Mouse (Mus musculus): Measurements from ENCODE around the gene Tex261.
"Not testable (repeated sequence)": the region's sequence is repeated elsewhere in the genome, so short reads cannot be mapped to it uniquely, and the experiment has no call there.

The Tex261 gene

GRCm38 (mm10) chr6:83775638-83776293 lies at the start of gene Tex261:
TSS of gene Tex261 (minus strand) at chr6:83775813.
- DNase-seq = peak; percentile 77 to 79

GRCm38 (mm10) chr6:83821856-83822255 lies 46.2 kb upstream of the Tex261 start:
- DNase-seq = no peak

DNA sequence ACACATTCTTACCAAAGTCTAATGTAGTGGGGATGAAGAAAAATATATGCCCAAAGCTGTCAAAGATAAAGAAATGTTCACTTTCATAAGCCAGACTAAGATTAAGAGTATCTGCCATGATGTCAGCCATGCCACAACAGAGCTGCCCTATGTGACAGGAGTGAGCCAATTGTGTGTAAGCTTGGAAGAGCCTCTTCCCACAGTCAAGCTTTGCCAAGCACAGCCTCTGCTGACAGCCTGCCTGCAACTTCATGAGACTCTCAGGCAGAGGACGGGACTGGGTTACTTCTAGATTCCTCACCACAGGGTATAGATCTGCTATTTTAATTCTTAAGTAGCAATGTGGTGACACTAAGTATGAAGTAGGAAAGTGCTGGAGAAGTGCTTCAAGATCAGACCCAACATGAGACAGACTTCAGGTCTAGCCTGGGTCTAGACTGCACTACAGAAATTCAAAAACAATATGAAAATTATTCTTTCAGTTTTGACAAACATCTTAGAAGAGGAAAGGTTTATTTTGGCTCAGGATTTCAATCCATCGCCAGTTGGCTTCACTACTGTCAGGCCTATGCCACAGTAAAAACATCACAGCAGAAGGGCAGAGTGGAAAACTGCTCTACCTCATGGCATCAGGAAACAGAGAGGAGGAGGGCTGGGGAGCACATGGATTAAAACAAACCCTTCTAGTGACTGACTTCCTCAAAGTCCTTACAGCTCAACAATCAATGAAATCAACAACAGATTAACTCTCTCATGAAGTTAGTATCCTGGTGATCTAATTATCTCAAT lies 45.3 kb upstream of the Tex261 start:
- no peak for DNase-seq

- no peak for DNase-seq
Observed at GRCm38 (mm10) chr6:83818996-83819395, 43.4 kb upstream of the Tex261 start.

DNA sequence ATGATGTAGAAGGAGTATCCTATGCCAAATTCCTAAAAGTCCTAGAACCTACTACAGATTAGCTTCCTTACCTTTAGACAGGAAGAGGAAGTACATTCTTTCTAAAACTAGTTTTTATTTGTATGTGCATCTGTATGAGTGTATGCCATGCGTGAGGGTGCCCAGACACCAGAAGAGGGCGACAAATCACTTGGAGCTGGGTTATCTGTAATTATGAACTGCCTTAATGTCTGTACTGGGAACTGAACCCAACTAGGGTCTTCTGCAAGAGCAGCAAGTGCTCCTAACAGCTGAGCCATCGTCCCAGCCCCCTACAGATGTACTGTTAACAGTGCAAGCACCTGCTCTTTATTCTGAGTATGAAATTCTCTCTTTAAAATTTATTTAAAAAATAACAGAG lies 40.2 kb upstream of the Tex261 start:
- DNase-seq = no peak

DNA sequence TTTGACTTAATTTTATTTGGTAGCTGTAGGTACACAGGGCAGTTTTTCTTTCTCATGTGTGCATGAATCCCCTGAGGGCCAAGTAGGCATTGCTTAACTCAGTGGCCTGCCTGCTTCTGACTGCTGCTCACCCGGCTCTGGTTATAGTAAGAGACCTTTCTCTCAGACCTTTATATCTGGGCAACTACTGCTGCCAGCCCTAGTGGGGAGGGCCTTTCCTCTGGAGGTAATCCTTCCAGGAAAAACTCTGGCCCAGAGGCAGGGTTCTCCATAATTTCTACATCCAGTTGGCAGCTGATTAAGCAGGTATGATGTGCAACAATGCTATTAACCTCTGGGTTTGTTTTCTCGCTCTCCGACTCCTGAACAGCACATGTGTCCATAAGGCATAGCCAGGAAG lies 27.2 kb upstream of the Tex261 start:
- no peak for DNase-seq

GRCm38 (mm10) chr6:83802033-83802432 lies 26.4 kb upstream of the Tex261 start:
- no peak for DNase-seq

DNA sequence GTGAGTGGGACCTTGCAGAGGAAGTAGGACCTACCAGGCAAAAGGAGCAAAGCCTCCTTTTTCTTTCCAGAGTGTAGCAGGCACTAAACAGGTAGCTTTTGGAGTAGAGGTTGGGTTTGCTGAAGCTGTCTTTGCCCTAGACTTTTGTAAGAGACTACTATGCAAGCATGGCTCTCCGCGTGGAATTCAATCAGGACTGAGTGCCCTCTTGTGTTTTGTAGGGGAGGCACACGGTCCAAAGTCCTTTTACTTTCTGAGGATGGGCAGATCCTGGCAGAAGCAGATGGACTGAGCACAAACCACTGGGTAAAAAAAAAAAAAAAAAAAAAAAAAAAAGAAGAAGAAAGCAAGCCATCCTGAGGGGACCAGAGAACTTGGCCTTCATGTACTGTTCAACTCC lies 21.1 kb upstream of the Tex261 start:
- no peak for DNase-seq

- no peak for DNase-seq
Observed at GRCm38 (mm10) chr6:83795492-83795900, 19.9 kb upstream of the Tex261 start.

DNA sequence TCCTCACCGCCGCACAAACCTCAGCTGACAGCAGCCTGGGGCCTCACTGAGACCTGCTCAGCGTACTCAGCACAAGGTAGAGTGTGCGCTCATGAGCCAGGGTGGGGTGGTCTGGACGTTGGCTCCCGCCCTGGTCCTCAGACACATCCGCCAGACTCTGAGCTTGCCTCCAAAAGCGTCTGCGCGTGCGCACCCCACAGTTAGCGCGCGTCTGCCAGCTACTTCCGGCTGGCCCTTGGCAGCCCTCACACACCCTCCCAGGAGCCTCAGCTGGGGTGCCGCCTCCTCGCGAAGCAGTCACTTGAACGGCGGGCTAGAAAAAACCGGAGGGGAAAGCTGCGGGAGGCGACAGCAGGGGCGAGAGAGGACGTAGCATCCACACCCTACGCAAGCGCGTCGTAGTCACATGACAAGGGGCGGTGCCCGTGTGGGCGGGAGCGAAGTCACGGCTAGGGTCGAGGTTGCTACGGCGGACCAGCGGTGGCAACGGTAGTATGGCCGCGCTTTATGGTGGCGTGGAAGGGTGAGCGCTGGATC lies 19.2 kb upstream of the Tex261 start, which contains the start of gene Nagk:
Nagk (plus strand) TSS at position 223 of the 537 bp plus-strand sequence.
- DNase-seq = peak; percentile 95 to 96

- no peak for DNase-seq
Observed at GRCm38 (mm10) chr6:83791251-83791890, 15.8 kb upstream of the Tex261 start.

GRCm38 (mm10) chr6:83790533-83790932 lies 14.9 kb upstream of the Tex261 start:
- DNase-seq = not testable (repeated sequence)

DNA sequence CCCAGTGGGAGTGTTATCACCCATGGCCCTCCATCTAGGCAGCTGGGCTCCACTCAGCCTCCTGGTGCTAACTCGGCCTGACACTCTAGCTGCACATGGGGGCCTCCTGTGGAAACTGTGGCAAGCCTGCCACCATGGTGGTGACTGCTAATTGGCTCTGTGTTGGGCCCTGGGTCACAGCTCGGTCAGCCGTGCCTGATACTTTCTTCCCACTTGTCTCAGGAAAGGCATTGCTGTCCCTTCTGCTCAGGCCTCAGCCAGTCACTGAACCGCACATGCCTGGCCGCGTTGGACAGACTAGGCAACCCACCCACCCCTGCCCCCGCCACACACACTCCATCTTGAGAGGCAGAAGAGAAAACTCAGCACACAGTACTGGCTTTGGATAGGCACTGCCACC lies 12.9 kb upstream of the Tex261 start:
- DNase-seq = no peak

DNA sequence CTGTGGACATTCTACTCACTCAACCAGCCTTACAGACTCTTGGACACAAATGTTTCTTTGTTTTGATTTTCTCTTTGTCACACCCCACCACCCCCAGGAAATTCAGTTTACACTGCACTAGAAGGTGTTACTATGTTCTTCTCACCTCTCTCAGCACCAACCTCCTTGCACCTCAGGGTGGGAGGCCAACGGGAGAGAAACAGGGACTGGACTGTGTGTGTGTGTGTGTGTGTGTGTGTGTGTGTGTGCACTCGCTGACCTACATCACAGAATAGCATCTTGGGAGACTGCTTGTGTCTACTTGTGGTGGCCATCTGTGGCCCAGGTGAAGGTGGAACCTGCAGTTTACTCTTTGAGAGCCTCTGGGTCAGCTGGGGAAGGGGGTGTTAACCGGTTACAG lies 10.8 kb upstream of the Tex261 start:
- DNase-seq = no peak

DNA sequence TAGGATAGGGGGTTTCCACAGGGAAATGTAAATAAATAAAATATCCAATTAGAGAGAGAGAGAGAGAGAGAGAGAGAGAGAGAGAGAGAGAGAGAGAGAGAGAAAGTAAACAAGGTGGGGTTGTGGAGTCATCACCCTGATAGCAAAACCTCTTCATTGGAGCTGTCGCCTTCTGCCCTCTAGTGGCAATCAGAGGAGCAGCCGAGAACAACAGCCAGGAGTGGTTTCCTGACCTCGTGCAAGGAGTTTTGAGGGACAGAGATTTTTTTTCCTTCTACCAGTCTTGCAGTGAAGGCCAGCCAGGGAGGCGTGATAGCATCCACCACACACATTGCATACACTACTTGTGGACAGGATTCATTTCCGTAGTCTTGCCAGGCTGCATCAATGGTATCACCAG lies 3.4 kb upstream of the Tex261 start:
- DNase-seq = peak; percentile 29 to 36

DNA sequence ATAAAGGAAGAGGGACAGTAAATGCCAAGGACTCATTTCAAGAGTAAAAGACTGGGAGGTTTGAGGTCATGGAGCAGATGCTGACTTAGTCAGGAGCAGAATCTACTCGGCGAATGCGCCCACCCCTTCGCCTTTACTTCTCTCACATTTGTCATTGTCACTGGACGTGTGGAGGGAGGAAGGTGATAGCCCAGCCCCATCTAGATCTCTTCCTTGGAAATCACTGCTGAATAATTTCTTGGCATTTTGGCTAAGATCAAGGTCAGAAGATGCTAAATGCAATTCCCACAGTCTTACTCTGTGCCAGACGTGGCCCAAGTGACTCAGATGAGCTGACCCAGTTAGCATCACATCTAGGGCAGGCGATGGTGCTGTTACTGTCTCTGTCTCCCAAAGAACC lies 2.7 kb upstream of the Tex261 start:
- no peak for DNase-seq

- peak; percentile 21 to 46 for DNase-seq
Observed at GRCm38 (mm10) chr6:83774781-83775563, 641 bp downstream of the Tex261 start.

DNA sequence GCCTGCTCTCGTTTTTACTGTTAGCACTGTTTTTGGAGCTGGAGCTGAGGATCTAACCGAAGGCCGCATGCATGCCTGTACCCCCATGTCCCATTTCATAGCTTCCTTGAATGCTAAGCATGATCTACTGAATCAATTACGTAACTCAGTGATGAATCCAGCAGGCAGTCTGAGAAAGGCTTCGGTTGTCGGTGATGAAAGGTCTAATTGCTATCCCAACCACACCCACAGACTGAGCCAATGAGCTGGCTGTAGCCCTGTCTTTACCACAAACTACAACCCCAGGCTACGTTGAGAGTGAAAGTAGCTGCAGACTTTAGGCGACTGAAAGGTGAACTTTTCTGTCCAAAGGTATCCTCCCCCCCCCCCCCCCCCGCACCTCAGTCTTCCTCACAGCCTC lies 1.5 kb downstream of the Tex261 start:
- no peak for DNase-seq

- no peak for DNase-seq
Observed at GRCm38 (mm10) chr6:83768485-83768884, 7.1 kb downstream of the Tex261 start.

GRCm38 (mm10) chr6:83766982-83767381 lies 8.6 kb downstream of the Tex261 start:
- DNase-seq = no peak

DNA sequence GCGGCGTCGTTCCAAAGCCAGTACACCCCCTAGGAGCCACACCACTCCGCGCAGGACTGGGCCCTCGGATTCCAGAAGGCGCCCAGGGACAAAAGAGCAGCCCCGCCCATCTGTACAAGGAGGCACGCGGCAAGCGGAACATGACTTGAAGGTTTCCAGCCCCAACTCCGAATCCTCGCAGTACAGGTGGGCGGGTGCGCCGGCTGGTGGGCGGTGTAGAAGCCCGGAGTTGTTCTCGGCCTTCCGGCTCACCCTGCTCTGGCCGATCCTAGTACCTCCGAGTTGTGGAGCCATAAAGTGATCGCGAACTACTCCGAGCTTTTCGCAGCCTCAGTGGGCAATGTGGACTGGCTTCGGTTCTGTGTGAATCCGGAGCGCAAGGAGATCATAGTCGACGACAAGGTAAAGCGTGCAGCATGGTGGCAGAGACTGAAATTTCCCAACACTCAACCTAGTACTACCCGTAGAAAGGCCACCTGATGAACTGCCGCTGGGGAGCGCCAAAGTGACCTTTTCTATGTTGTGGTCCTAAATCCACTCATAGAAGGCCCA lies 12.7 kb downstream of the Tex261 start:
- peak in 1 of 2 experiments; percentile 22 for DNase-seq

DNA sequence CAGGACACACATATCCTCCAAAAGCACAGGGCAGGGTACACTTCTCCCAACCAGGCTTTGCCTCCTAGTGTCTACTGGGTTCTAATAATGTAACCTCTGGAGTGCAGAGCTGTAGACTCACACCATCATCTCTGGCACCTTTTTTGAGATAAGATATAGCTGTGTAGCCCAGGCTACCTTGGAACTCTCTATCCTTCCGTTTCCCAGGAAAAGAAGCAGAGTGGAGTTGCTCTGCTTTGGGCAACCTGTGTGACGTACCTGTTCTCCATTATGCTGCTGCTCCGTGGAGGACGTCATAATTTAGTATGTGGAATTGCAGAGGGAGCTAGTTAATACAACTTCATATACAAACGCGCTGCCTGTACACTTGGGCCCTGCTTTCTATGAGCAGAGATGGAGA lies 13.3 kb downstream of the Tex261 start, which contains the start of gene Ankrd53:
Ankrd53 (plus strand) TSS at position 301 of the 400 bp plus-strand sequence.
- no peak for DNase-seq
